Mouse (Mus musculus) WW6 (cell line): ENCODE measurements around the gene Ptpn13.

Source experiments
- DNase-seq: peaks from one replicate; pipeline ENCODE4 v3.0.0-alpha.2; 2013; ENCODE audit warnings: low read depth, low spot score

Ptpn13 gene

GRCm38 (mm10) chr5:103644167-103644566 lies 219.2 kb downstream of the Ptpn13 start:
- DNase-seq, result no peak

- DNase-seq, result no peak
Measured at GRCm38 (mm10) chr5:103647320-103647719, 222.3 kb downstream of the Ptpn13 start.
